Mouse (Mus musculus): ENCODE results near the gene Slc28a3.

GRCm38 (mm10) chr13:58622647-58623046 is 12.0 kb upstream of the Slc28a3 start:
- TF ChIP-seq GATA1 (IDR thresholded peaks at IDR 0.05; ENCODE audit: low read length) (no peak), TAL1 (IDR thresholded peaks at IDR 0.05; ENCODE audit: low read length) (no peak)

All from erythroblast, embryonic 14.5 days (primary cell).